Mouse (Mus musculus) heart, embryonic 13.5 days (tissue): Measurements from ENCODE around the gene Man2c1. TPM values are rescaled to one million over a fixed set of nuclear protein-coding genes. Genes with fewer than 3 reads are reported as not detected.

ENCODE experiments used
- ATAC-seq: fragments of 200-750 bp; cut with Nextera tagmentation; 2 replicates; pipeline ENCODE4 v1.8.0; 2017; ENCODE audit warnings: moderate TSS enrichment; ENCODE audit not compliant: insufficient number of reproducible peaks, low FRiP score, low TSS enrichment; ENCODE audit errors: extremely low read depth
- H3K27ac ChIP-seq: fragments of 300-500 bp; sonication (generic); replicated peaks from 2 replicates; pipeline ENCODE4 v1.5.1; 2015; ENCODE audit warnings: moderate library complexity, mild to moderate bottlenecking, inconsistent platforms
- H3K27me3 ChIP-seq: fragments of 300-500 bp; sonication (generic); replicated peaks from 2 replicates; pipeline ENCODE4 v1.6.1; 2015; ENCODE audit warnings: mild to moderate bottlenecking, inconsistent platforms
- H3K36me3 ChIP-seq: fragments of 300-500 bp; sonication (generic); 2 replicates; pipeline ENCODE4 v1.6.1; 2015; ENCODE audit warnings: mild to moderate bottlenecking, inconsistent platforms
- H3K4me1 ChIP-seq: fragments of 300-500 bp; sonication (generic); 2 replicates; pipeline ENCODE4 v1.6.1; 2015; ENCODE audit warnings: inconsistent platforms
- H3K4me2 ChIP-seq: fragments of 300-500 bp; sonication (generic); 2 replicates; pipeline ENCODE4 v1.6.1; 2015; ENCODE audit warnings: inconsistent platforms, mild to moderate bottlenecking, moderate library complexity
- H3K4me3 ChIP-seq: fragments of 300-500 bp; sonication (generic); 2 replicates; pipeline ENCODE4 v1.5.1; 2015; ENCODE audit warnings: moderate library complexity, mild to moderate bottlenecking, inconsistent platforms
- H3K9ac ChIP-seq: fragments of 300-500 bp; sonication (generic); 2 replicates; pipeline ENCODE4 v1.6.1; 2015; ENCODE audit warnings: inconsistent platforms, mild to moderate bottlenecking, moderate library complexity
- H3K9me3 ChIP-seq: fragments of 300-500 bp; sonication (generic); 2 replicates; pipeline ENCODE4 v1.6.1; 2016; ENCODE audit warnings: inconsistent platforms
- WGBS: fragments of 180-500 bp; shearing (Covaris S2); methylation state at CpG from one replicate; pipeline ENCODE4 v1.1.7; 2015; ENCODE audit warnings: mixed read lengths; 5-methylcytosine and 5-hydroxymethylcytosine counted together
- polyA plus RNA-seq: library from polyadenylated mRNA; unstranded; fragments of >200 nt; fragmentation: Nextera tagmentation; extraction: Ambion mirVana; gene quantifications from 2 replicates; pipeline ENCODE4 v1.2.1, GENCODE M21; 2015

Gene Man2c1
- polyA plus RNA-seq: 58.0 and 58.4 TPM in 2 replicates

- H3K27me3 ChIP-seq: no peaks in the 10 kb centered on the region
- H3K4me1 ChIP-seq: peaks cover 15% of the 10 kb centered on the region
- peak; percentile 88 for ATAC-seq
- WGBS: under 1% methylated on average over 58 of the region's 58 CpGs
- H3K4me3 ChIP-seq: peak within 1 kb of the TSS; percentile 89
- peak within 1 kb of the TSS; percentile 92 for H3K9ac ChIP-seq
- peak within 1 kb of the TSS; percentile 98 for H3K27ac ChIP-seq
- H3K36me3 ChIP-seq: peaks cover 61% of the 10 kb centered on the region
- H3K4me2 ChIP-seq: peak within 1 kb of the TSS; percentile 95
- H3K9me3 ChIP-seq: no peaks in the 10 kb centered on the region
These were observed at the start of gene Man2c1 for GRCm38 (mm10) chr9:57130577-57131433. TSS of gene Man2c1 (plus strand) at chr9:57130690.

- 69% methylated on average over 3 of the region's 3 CpGs for WGBS
- Histone ChIP-seq H3K27ac (no peak overlapping the region), H3K36me3 (peaks cover 33% of the 10 kb centered on the region), H3K27me3 (no peaks in the 10 kb centered on the region), H3K9ac (no peak overlapping the region), H3K4me1 (peaks cover 18% of the 10 kb centered on the region), H3K4me3 (no peak overlapping the region), H3K4me2 (no peak overlapping the region), H3K9me3 (no peaks in the 10 kb centered on the region)
- ATAC-seq: no peak
These were observed 48.3 kb upstream of the Man2c1 start for GRCm38 (mm10) chr9:57082236-57082635.

GRCm38 (mm10) chr9:57117261-57117755 is 13.2 kb upstream of the Man2c1 start:
- H3K9me3 ChIP-seq: no peaks in the 10 kb centered on the region
- H3K27ac ChIP-seq: no peak overlapping the region
- H3K4me3 ChIP-seq: no peak overlapping the region
- H3K27me3 ChIP-seq: no peaks in the 10 kb centered on the region
- H3K9ac ChIP-seq: no peak overlapping the region
- WGBS: 93% methylated on average over 13 of the region's 13 CpGs
- H3K36me3 ChIP-seq: peaks cover 96% of the 10 kb centered on the region
- no peak overlapping the region for H3K4me2 ChIP-seq
- no peaks in the 10 kb centered on the region for H3K4me1 ChIP-seq
- ATAC-seq: no peak

- Histone ChIP-seq H3K27me3 (no peaks in the 10 kb centered on the region), H3K27ac (no peak overlapping the region), H3K4me3 (peak overlapping the region; percentile 89), H3K9ac (peak overlapping the region; percentile 92), H3K4me2 (peak overlapping the region; percentile 95), H3K36me3 (peaks cover 61% of the 10 kb centered on the region), H3K4me1 (peaks cover 15% of the 10 kb centered on the region), H3K9me3 (no peaks in the 10 kb centered on the region)
- no peak for ATAC-seq
These were observed 849 bp upstream of the Man2c1 start for GRCm38 (mm10) chr9:57129641-57130040.

GRCm38 (mm10) chr9:57137246-57137645 is 6.8 kb downstream of the Man2c1 start:
- no peak overlapping the region for H3K27ac ChIP-seq
- ATAC-seq: no peak
- no peaks in the 10 kb centered on the region for H3K27me3 ChIP-seq
- peaks cover 91% of the 10 kb centered on the region for H3K36me3 ChIP-seq
- no peak overlapping the region for H3K4me3 ChIP-seq
- no peaks in the 10 kb centered on the region for H3K9me3 ChIP-seq
- H3K4me1 ChIP-seq: no peaks in the 10 kb centered on the region
- H3K4me2 ChIP-seq: no peak overlapping the region
- 85% methylated on average over 6 of the region's 6 CpGs for WGBS
- H3K9ac ChIP-seq: no peak overlapping the region

GRCm38 (mm10) chr9:57137777-57138176 is 7.3 kb downstream of the Man2c1 start:
- Histone ChIP-seq H3K27me3 (no peaks in the 10 kb centered on the region), H3K9ac (no peak overlapping the region), H3K4me1 (no peaks in the 10 kb centered on the region), H3K36me3 (peaks cover 89% of the 10 kb centered on the region), H3K4me2 (no peak overlapping the region), H3K4me3 (no peak overlapping the region), H3K27ac (no peak overlapping the region), H3K9me3 (no peaks in the 10 kb centered on the region)
- 81% methylated on average over 9 of the region's 9 CpGs for WGBS
- no peak for ATAC-seq

- H3K4me2 ChIP-seq: no peak overlapping the region
- H3K4me3 ChIP-seq: no peak overlapping the region
- no peak overlapping the region for H3K9ac ChIP-seq
- H3K4me1 ChIP-seq: no peaks in the 10 kb centered on the region
- peaks cover 87% of the 10 kb centered on the region for H3K36me3 ChIP-seq
- 91% methylated on average over 6 of the region's 6 CpGs for WGBS
- H3K27ac ChIP-seq: no peak overlapping the region
- H3K27me3 ChIP-seq: no peaks in the 10 kb centered on the region
- no peak for ATAC-seq
- H3K9me3 ChIP-seq: no peaks in the 10 kb centered on the region
These were observed 8.0 kb downstream of the Man2c1 start for GRCm38 (mm10) chr9:57138507-57138906.

- no peaks in the 10 kb centered on the region for H3K27me3 ChIP-seq
These were observed 8.6 kb downstream of the Man2c1 start for GRCm38 (mm10) chr9:57139110-57139509.

GRCm38 (mm10) chr9:57139571-57139970 is 9.1 kb downstream of the Man2c1 start:
- no peaks in the 10 kb centered on the region for H3K9me3 ChIP-seq
- 75% methylated on average over 5 of the region's 5 CpGs for WGBS

More at GRCm38 (mm10) chr9:57139110-57139509, 8.6 kb downstream of the Man2c1 start:
- WGBS: 89% methylated on average over 9 of the region's 9 CpGs
- no peaks in the 10 kb centered on the region for H3K4me1 ChIP-seq
- H3K9me3 ChIP-seq: no peaks in the 10 kb centered on the region
- ATAC-seq: no peak
- H3K9ac ChIP-seq: no peak overlapping the region
- no peak overlapping the region for H3K4me3 ChIP-seq
- H3K4me2 ChIP-seq: no peak overlapping the region
- no peak overlapping the region for H3K27ac ChIP-seq
- peaks cover 87% of the 10 kb centered on the region for H3K36me3 ChIP-seq

GRCm38 (mm10) chr9:57141417-57142353 is 11.2 kb downstream of the Man2c1 start:
- H3K9ac ChIP-seq: no peak overlapping the region
- 75% methylated on average over 17 of the region's 17 CpGs for WGBS
- ATAC-seq: no peak
- H3K27ac ChIP-seq: no peak overlapping the region
- H3K27me3 ChIP-seq: no peaks in the 10 kb centered on the region
- peaks cover 69% of the 10 kb centered on the region for H3K36me3 ChIP-seq
- no peaks in the 10 kb centered on the region for H3K9me3 ChIP-seq
- H3K4me3 ChIP-seq: no peak overlapping the region
- H3K4me2 ChIP-seq: no peak overlapping the region
- H3K4me1 ChIP-seq: no peaks in the 10 kb centered on the region

More at GRCm38 (mm10) chr9:57139571-57139970, 9.1 kb downstream of the Man2c1 start:
- ATAC-seq: no peak
- Histone ChIP-seq H3K4me1 (no peaks in the 10 kb centered on the region), H3K9ac (no peak overlapping the region), H3K27ac (no peak overlapping the region), H3K27me3 (no peaks in the 10 kb centered on the region), H3K36me3 (peaks cover 87% of the 10 kb centered on the region), H3K4me3 (no peak overlapping the region), H3K4me2 (no peak overlapping the region)

GRCm38 (mm10) chr9:57143212-57143611 is 12.7 kb downstream of the Man2c1 start:
- no peak overlapping the region for H3K9ac ChIP-seq
- no peak for ATAC-seq
- H3K4me1 ChIP-seq: peaks cover 8% of the 10 kb centered on the region
- peaks cover 54% of the 10 kb centered on the region for H3K36me3 ChIP-seq
- H3K9me3 ChIP-seq: no peaks in the 10 kb centered on the region
- no peak overlapping the region for H3K4me3 ChIP-seq
- H3K4me2 ChIP-seq: no peak overlapping the region
- no peak overlapping the region for H3K27ac ChIP-seq
- H3K27me3 ChIP-seq: no peaks in the 10 kb centered on the region
- WGBS: 87% methylated on average over 11 of the region's 11 CpGs
